Mouse (Mus musculus) brain, embryonic 14.5 days (tissue): ENCODE data around the gene Rheb.

Source experiments
- CTCF ChIP-seq: fragments of 200-500 bp; IDR thresholded peaks from 2 replicates; pipeline ENCODE4 v1.5.1; 2012; ENCODE audit warnings: inconsistent platforms, mild to moderate bottlenecking, moderate library complexity, borderline replicate concordance; ENCODE audit not compliant: insufficient read depth, insufficient read length; ENCODE audit errors: extremely low read depth
- POLR2A ChIP-seq: fragments of 200-500 bp; IDR thresholded peaks from 2 replicates; pipeline ENCODE4 v1.6.1; 2012; ENCODE audit warnings: mild to moderate bottlenecking, inconsistent platforms, borderline replicate concordance; ENCODE audit not compliant: poor library complexity, insufficient read depth, insufficient read length, severe bottlenecking; ENCODE audit errors: extremely low read depth

GRCm38 (mm10) chr5:24778082-24778842, 64.2 kb downstream of the Rheb start:
- TF ChIP-seq CTCF (no peak), POLR2A (no peak)
